Mouse (Mus musculus): ENCODE data around the gene Mcrip2.

GRCm38 (mm10) chr17:25881691-25882090, 13.1 kb upstream of the Mcrip2 start:
- TF ChIP-seq POLR2A (IDR thresholded peaks at IDR 0.05; ENCODE audit: extremely low read depth, insufficient read depth, low read length) (no peak), CTCF (IDR thresholded peaks at IDR 0.05; ENCODE audit: low read depth, low read length) (no peak)
